In genomic region chr16:74598361-74598760, GRCm38 (mm10) we compare ENCODE assay signal across 24 mouse cellular contexts.
DNase-seq lines count a peak whose midpoint lies in the region; ATAC-seq and TF ChIP-seq lines count a peak whose summit lies in the region.
"Had no signal": no experiment of that assay in that cellular context is flagged by ENCODE, and none has a peak within 500 bp of the region (broad histone marks: within the 10 kb centered on the region; RNA-seq: fewer than 3 reads in every experiment).

No protein-coding gene starts in this region.

- H3K27me3 ChIP-seq in kidney, embryonic 15.5 days, result no peaks in the 10 kb centered on the region
- no peaks in the 10 kb centered on the region for H3K27me3 ChIP-seq in lung, embryonic 14.5 days (ENCODE audit: insufficient read depth, low read length)
- H3K27me3 ChIP-seq in forebrain, embryonic 16.5 days (replicated peaks; ENCODE audit: control insufficient read depth, insufficient read depth, low read length), result no peaks in the 10 kb centered on the region
- H3K27me3 ChIP-seq in intestine, embryonic 16.5 days (replicated peaks; ENCODE audit: control insufficient read depth, insufficient read depth, low read length), result no peaks in the 10 kb centered on the region
- no peaks in the 10 kb centered on the region for H3K27me3 ChIP-seq in midbrain, embryonic 14.5 days (ENCODE audit: control insufficient read depth, insufficient read depth, low read length)
- H3K27me3 ChIP-seq in midbrain, embryonic 15.5 days (replicated peaks), result no peaks in the 10 kb centered on the region
- H3K27me3 ChIP-seq: embryonic facial prominence, embryonic 13.5 days; heart, embryonic 15.5 days; limb, embryonic 15.5 days; liver, embryonic 15.5 days; neural tube, embryonic 12.5 days had no signal

- no peak overlapping the region for H3K27ac ChIP-seq in kidney, embryonic 15.5 days
- no peak overlapping the region for H3K27ac ChIP-seq in lung, embryonic 14.5 days (ENCODE audit: low read depth)
- no peak overlapping the region for H3K27ac ChIP-seq in forebrain, embryonic 16.5 days (ENCODE audit: low read length)
- H3K27ac ChIP-seq in intestine, embryonic 16.5 days (ENCODE audit: low read length), result no peak overlapping the region
- H3K27ac ChIP-seq in midbrain, embryonic 14.5 days (replicated peaks; ENCODE audit: low read depth, low read length), result no peak overlapping the region
- H3K27ac ChIP-seq in midbrain, embryonic 15.5 days, result no peak overlapping the region
- H3K27ac ChIP-seq: embryonic facial prominence, embryonic 13.5 days; heart, embryonic 15.5 days; left cerebral cortex, adult 2 months; limb, embryonic 15.5 days; liver, embryonic 15.5 days; midbrain, embryonic 10.5 days; neural tube, embryonic 12.5 days had no signal

- H3K36me3 ChIP-seq in kidney, embryonic 15.5 days, result no peaks in the 10 kb centered on the region
- no peaks in the 10 kb centered on the region for H3K36me3 ChIP-seq in lung, embryonic 14.5 days (ENCODE audit: insufficient read depth)
- no peaks in the 10 kb centered on the region for H3K36me3 ChIP-seq in forebrain, embryonic 16.5 days (ENCODE audit: control insufficient read depth, insufficient read depth)
- H3K36me3 ChIP-seq in intestine, embryonic 16.5 days (ENCODE audit: control insufficient read depth, insufficient read depth, low read length), result no peaks in the 10 kb centered on the region
- H3K36me3 ChIP-seq in midbrain, embryonic 14.5 days (ENCODE audit: control insufficient read depth, insufficient read depth, low read length), result no peaks in the 10 kb centered on the region
- H3K36me3 ChIP-seq in midbrain, embryonic 15.5 days (replicated peaks), result no peaks in the 10 kb centered on the region
- H3K36me3 ChIP-seq: embryonic facial prominence, embryonic 13.5 days; heart, embryonic 15.5 days; limb, embryonic 15.5 days; liver, embryonic 15.5 days; midbrain, embryonic 10.5 days; neural tube, embryonic 12.5 days had no signal

- no peaks in the 10 kb centered on the region for H3K9me3 ChIP-seq in kidney, embryonic 15.5 days (replicated peaks)
- no peaks in the 10 kb centered on the region for H3K9me3 ChIP-seq in lung, embryonic 14.5 days (ENCODE audit: low read depth, low read length)
- H3K9me3 ChIP-seq in forebrain, embryonic 16.5 days (ENCODE audit: control insufficient read depth, low read length), result no peaks in the 10 kb centered on the region
- H3K9me3 ChIP-seq in intestine, embryonic 16.5 days (ENCODE audit: control insufficient read depth, low read length), result no peaks in the 10 kb centered on the region
- H3K9me3 ChIP-seq in midbrain, embryonic 14.5 days (ENCODE audit: control insufficient read depth, low read length), result no peaks in the 10 kb centered on the region
- no peaks in the 10 kb centered on the region for H3K9me3 ChIP-seq in midbrain, embryonic 15.5 days
- H3K9me3 ChIP-seq: embryonic facial prominence, embryonic 13.5 days; heart, embryonic 15.5 days; limb, embryonic 15.5 days; liver, embryonic 15.5 days; midbrain, embryonic 10.5 days; neural tube, embryonic 12.5 days had no signal

- TF ChIP-seq CTCF in lung, embryonic 14.5 days (IDR thresholded peaks at IDR 0.05; ENCODE audit: low read depth), result no peak

- H3K4me1 ChIP-seq in kidney, embryonic 15.5 days, result peaks cover 7% of the 10 kb centered on the region; the same call in 1 of the 2 replicates
- H3K4me1 ChIP-seq in lung, embryonic 14.5 days (ENCODE audit: insufficient read depth), result peaks cover 2% of the 10 kb centered on the region; the same call in 1 of the 2 replicates
- H3K4me1 ChIP-seq in forebrain, embryonic 16.5 days (replicated peaks; ENCODE audit: control insufficient read depth, insufficient read depth, low read length), result 0 out of 2 replicates have a peak, but pooled peaks cover 4% of the 10 kb centered on the region
- no peaks in the 10 kb centered on the region for H3K4me1 ChIP-seq in intestine, embryonic 16.5 days (ENCODE audit: control insufficient read depth, insufficient read depth, low read length)
- H3K4me1 ChIP-seq in midbrain, embryonic 14.5 days (ENCODE audit: control insufficient read depth, insufficient read depth, low read length), result no peaks in the 10 kb centered on the region
- no peaks in the 10 kb centered on the region for H3K4me1 ChIP-seq in midbrain, embryonic 15.5 days
- H3K4me1 ChIP-seq: embryonic facial prominence, embryonic 13.5 days; heart, embryonic 15.5 days; limb, embryonic 15.5 days; liver, embryonic 15.5 days; midbrain, embryonic 10.5 days; neural tube, embryonic 12.5 days had no signal

- WGBS in kidney, embryonic 15.5 days, result 32% methylated on average over 1 of the region's 1 CpGs
- 26% methylated on average over 1 of the region's 1 CpGs for WGBS in lung, embryonic 14.5 days
- 44% methylated on average over 1 of the region's 1 CpGs for WGBS in forebrain, embryonic 16.5 days
- 20% methylated on average over 1 of the region's 1 CpGs for WGBS in intestine, embryonic 16.5 days
- 89% methylated on average over 1 of the region's 1 CpGs for WGBS in midbrain, embryonic 14.5 days
- 81% methylated on average over 1 of the region's 1 CpGs for WGBS in midbrain, embryonic 15.5 days

- no peak overlapping the region for H3K9ac ChIP-seq in kidney, embryonic 15.5 days
- no peak overlapping the region for H3K9ac ChIP-seq in lung, embryonic 14.5 days
- H3K9ac ChIP-seq in forebrain, embryonic 16.5 days (replicated peaks; ENCODE audit: low read depth, low read length), result no peak overlapping the region
- no peak overlapping the region for H3K9ac ChIP-seq in intestine, embryonic 16.5 days (ENCODE audit: low read depth, low read length)
- no peak overlapping the region for H3K9ac ChIP-seq in midbrain, embryonic 14.5 days (replicated peaks; ENCODE audit: low read length)
- no peak overlapping the region for H3K9ac ChIP-seq in midbrain, embryonic 15.5 days
- H3K9ac ChIP-seq: embryonic facial prominence, embryonic 13.5 days; heart, embryonic 15.5 days; limb, embryonic 15.5 days; liver, embryonic 15.5 days; neural tube, embryonic 12.5 days had no signal

- H3K4me2 ChIP-seq in kidney, embryonic 15.5 days, result no peak overlapping the region
- H3K4me2 ChIP-seq in lung, embryonic 14.5 days, result no peak overlapping the region
- no peak overlapping the region for H3K4me2 ChIP-seq in forebrain, embryonic 16.5 days (ENCODE audit: low read length)
- no peak overlapping the region for H3K4me2 ChIP-seq in intestine, embryonic 16.5 days (ENCODE audit: low read depth, low read length)
- H3K4me2 ChIP-seq in midbrain, embryonic 14.5 days (ENCODE audit: low read length), result no peak overlapping the region
- no peak overlapping the region for H3K4me2 ChIP-seq in midbrain, embryonic 15.5 days
- H3K4me2 ChIP-seq: embryonic facial prominence, embryonic 13.5 days; heart, embryonic 15.5 days; limb, embryonic 15.5 days; liver, embryonic 15.5 days; neural tube, embryonic 12.5 days had no signal

- peak; percentile 36 for ATAC-seq in kidney, embryonic 15.5 days (replicated peaks; ENCODE audit: low FRiP score)
- peak; percentile 81 for ATAC-seq in lung, embryonic 14.5 days (ENCODE audit: insufficient read depth)
- ATAC-seq in forebrain, embryonic 16.5 days, result peak; percentile 45
- ATAC-seq in intestine, embryonic 16.5 days, result peak; percentile 52; the same call in 1 of the 2 replicates
- no peak for ATAC-seq in midbrain, embryonic 14.5 days (ENCODE audit: low FRiP score, low TSS enrichment)
- no peak for ATAC-seq in midbrain, embryonic 15.5 days (replicated peaks)
- ATAC-seq: hindbrain, embryonic 16.5 days had no signal

- DNase-seq in kidney, adult 9 months, result no peak
- peak; percentile 89 for DNase-seq in lung, embryonic 14.5 days
- DNase-seq in lung, postnatal 14 days, result no peak
- DNase-seq in midbrain, embryonic 14.5 days, result no peak
- DNase-seq: adrenal gland, postnatal 25 days; B cell, adult 2 months; cerebellum, adult 18-20 months; gastrocnemius, postnatal 14 days; right cerebral cortex, adult 18-20 months; spleen, adult 18-20 months; thymus, postnatal 14 days had no signal

- no peak overlapping the region for H3K4me3 ChIP-seq in kidney, embryonic 15.5 days (replicated peaks)
- no peak overlapping the region for H3K4me3 ChIP-seq in lung, embryonic 14.5 days (ENCODE audit: low read depth, low read length)
- no peak overlapping the region for H3K4me3 ChIP-seq in forebrain, embryonic 16.5 days (replicated peaks; ENCODE audit: low read length)
- no peak overlapping the region for H3K4me3 ChIP-seq in intestine, embryonic 16.5 days (ENCODE audit: low read length)
- H3K4me3 ChIP-seq in midbrain, embryonic 14.5 days (replicated peaks; ENCODE audit: low read depth, low read length), result no peak overlapping the region
- no peak overlapping the region for H3K4me3 ChIP-seq in midbrain, embryonic 15.5 days
- H3K4me3 ChIP-seq: embryonic facial prominence, embryonic 13.5 days; heart, embryonic 15.5 days; left cerebral cortex, adult 2 months; limb, embryonic 15.5 days; liver, embryonic 15.5 days; midbrain, embryonic 10.5 days; myocyte; neural tube, embryonic 12.5 days had no signal

Comparison
In these comparisons a context has a peak if more than half of its experiments do, and no peak if none do; other contexts are left out.
1. ATAC-seq: peak in kidney, embryonic 15.5 days (single experiment), lung, embryonic 14.5 days (single experiment), forebrain, embryonic 16.5 days (single experiment) and intestine, embryonic 16.5 days (single experiment); none in midbrain, embryonic 14.5 days (single experiment) and midbrain, embryonic 15.5 days (single experiment).